Mouse (Mus musculus) heart, adult 11 months (tissue): ENCODE measurements around the gene Mad2l1bp.
A peak's percentile ranks its signal among the peaks of the same experiment; 100 is the strongest.

Experiments
- DNase-seq: peaks from one replicate; pipeline ENCODE4 v3.0.0; 2022

Gene Mad2l1bp

GRCm38 (mm10) chr17:46152847-46153782 is at the start of gene Mad2l1bp:
TSS of gene Mad2l1bp (minus strand) at chr17:46153553.
- DNase-seq = peak; percentile 99

- no peak for DNase-seq
Measured at GRCm38 (mm10) chr17:46203078-46203477, 49.7 kb upstream of the Mad2l1bp start.

- peak; percentile 99 for DNase-seq
Measured at GRCm38 (mm10) chr17:46202421-46203071, 49.2 kb upstream of the Mad2l1bp start, which contains the start of the genes Polh and Xpo5. TSS of gene Polh (minus strand) at chr17:46202645. TSS of gene Xpo5 (plus strand) at chr17:46202782.

GRCm38 (mm10) chr17:46201151-46201550 is 47.8 kb upstream of the Mad2l1bp start:
- DNase-seq = no peak

- DNase-seq = no peak
Measured at GRCm38 (mm10) chr17:46188829-46189228, 35.5 kb upstream of the Mad2l1bp start.

- DNase-seq = no peak
Measured at GRCm38 (mm10) chr17:46182273-46182672, 28.9 kb upstream of the Mad2l1bp start.

GRCm38 (mm10) chr17:46170538-46170937 is 17.2 kb upstream of the Mad2l1bp start:
- DNase-seq = no peak

GRCm38 (mm10) chr17:46168768-46169167 is 15.4 kb upstream of the Mad2l1bp start:
- DNase-seq = peak; percentile 92

GRCm38 (mm10) chr17:46168318-46168717 is 15.0 kb upstream of the Mad2l1bp start:
- peak; percentile 94 for DNase-seq

- DNase-seq = no peak
Measured at GRCm38 (mm10) chr17:46167014-46167413, 13.7 kb upstream of the Mad2l1bp start.

GRCm38 (mm10) chr17:46166270-46166669 is 12.9 kb upstream of the Mad2l1bp start:
- DNase-seq = no peak

- peak; percentile 89 for DNase-seq
Measured at GRCm38 (mm10) chr17:46165460-46165859, 12.1 kb upstream of the Mad2l1bp start.

GRCm38 (mm10) chr17:46164791-46165190 is 11.4 kb upstream of the Mad2l1bp start:
- peak; percentile 91 for DNase-seq

GRCm38 (mm10) chr17:46164301-46164700 is 10.9 kb upstream of the Mad2l1bp start:
- peak; percentile 92 for DNase-seq

- DNase-seq = peak; percentile 97
Measured at GRCm38 (mm10) chr17:46162951-46163421, 9.6 kb upstream of the Mad2l1bp start.

- no peak for DNase-seq
Measured at GRCm38 (mm10) chr17:46162551-46162950, 9.2 kb upstream of the Mad2l1bp start.

GRCm38 (mm10) chr17:46161710-46162109 is 8.4 kb upstream of the Mad2l1bp start:
- peak; percentile 89 for DNase-seq

- no peak for DNase-seq
Measured at GRCm38 (mm10) chr17:46161179-46161578, 7.8 kb upstream of the Mad2l1bp start.

- peak; percentile 100 for DNase-seq
Measured at GRCm38 (mm10) chr17:46160686-46161085, 7.3 kb upstream of the Mad2l1bp start, which contains the start of gene Gtpbp2. TSS of gene Gtpbp2 (plus strand) at chr17:46161032.

- DNase-seq = peak; percentile 99
Measured at GRCm38 (mm10) chr17:46160090-46160662, 6.8 kb upstream of the Mad2l1bp start.

GRCm38 (mm10) chr17:46159236-46159635 is 5.9 kb upstream of the Mad2l1bp start:
- DNase-seq = peak; percentile 91

GRCm38 (mm10) chr17:46157131-46157530 is 3.8 kb upstream of the Mad2l1bp start:
- peak; percentile 92 for DNase-seq

GRCm38 (mm10) chr17:46156680-46157079 is 3.3 kb upstream of the Mad2l1bp start:
- no peak for DNase-seq
